Mouse (Mus musculus) left cerebral cortex, postnatal 10 days (tissue): Measurements from ENCODE around the gene Dnah7b. TPM values are rescaled to one million over a fixed set of nuclear protein-coding genes. Genes with fewer than 3 reads are reported as not detected.
"Not testable (repeated sequence)": the region's sequence is repeated elsewhere in the genome, so short reads cannot be mapped to it uniquely, and the experiment has no call there.

Experiments used
- DNase-seq, 2 experiments: peaks; one replicate each; pipeline ENCODE4 v3.0.0; 2021 to 2022; ENCODE audit warnings: low spot score in 2 of 2, mixed read lengths in 1 of 2; ENCODE audit errors: extremely low spot score in 1 of 2
- intact Hi-C: fragments of 180-260 bp; cut with DNase I; formaldehyde crosslinking; loops from one replicate; pipeline ENCODE4 v1.15.1; 2025
- total RNA-seq, 2 experiments: library from RNA; stranded (reverse); gene quantifications; 2 replicates each; pipeline ENCODE4 v1.2.3; 2021

Gene Dnah7b
- total RNA-seq, 2 experiments from 2014 or later: 1.6 to 2.2 TPM

GRCm38 (mm10) chr1:46278057-46278910 is 212.2 kb downstream of the Dnah7b start:
- not testable (repeated sequence) for DNase-seq

GRCm38 (mm10) chr1:46278911-46279565 is 212.9 kb downstream of the Dnah7b start:
- intact Hi-C loops: not testable (repeated sequence)

More at GRCm38 (mm10) chr1:46278057-46278910, 212.2 kb downstream of the Dnah7b start:
- intact Hi-C loops: not testable (repeated sequence)

GRCm38 (mm10) chr1:46294451-46294850 is 228.3 kb downstream of the Dnah7b start:
- intact Hi-C loops, DNase-seq: not testable (repeated sequence)

More at GRCm38 (mm10) chr1:46278911-46279565, 212.9 kb downstream of the Dnah7b start:
- not testable (repeated sequence) for DNase-seq

- DNase-seq, intact Hi-C loops: not testable (repeated sequence)
These were observed 259.8 kb downstream of the Dnah7b start for GRCm38 (mm10) chr1:46325942-46326341.

- intact Hi-C loops, DNase-seq: not testable (repeated sequence)
These were observed 279.2 kb downstream of the Dnah7b start for GRCm38 (mm10) chr1:46345301-46345700.

- DNase-seq, intact Hi-C loops: not testable (repeated sequence)
These were observed 314.5 kb downstream of the Dnah7b start for GRCm38 (mm10) chr1:46380641-46381040.

- intact Hi-C loops, DNase-seq: not testable (repeated sequence)
These were observed 328.7 kb downstream of the Dnah7b start for GRCm38 (mm10) chr1:46394681-46395297.

GRCm38 (mm10) chr1:46408324-46409115 is 342.4 kb downstream of the Dnah7b start:
- DNase-seq: no peak
- intact Hi-C loops: no loop called here

- not testable (repeated sequence) for DNase-seq
- intact Hi-C loops: loop anchor here (5.0 kb wide), 1 partner anchor 347 kb away; the partner anchor contains the start of gene Dnah7b
These were observed 348.7 kb downstream of the Dnah7b start for GRCm38 (mm10) chr1:46414798-46415197.

- intact Hi-C loops: loop anchor here (5.0 kb wide), 1 partner anchor 350 kb away; the partner anchor contains the start of gene Dnah7b
- DNase-seq: not testable (repeated sequence)
These were observed 350.8 kb downstream of the Dnah7b start for GRCm38 (mm10) chr1:46416946-46417345.

GRCm38 (mm10) chr1:46418966-46419365 is 352.9 kb downstream of the Dnah7b start:
- intact Hi-C loops: loop anchor here (5.0 kb wide), 1 partner anchor 352 kb away; the partner anchor contains the start of gene Dnah7b
- not testable (repeated sequence) for DNase-seq

Other genes starting within 250 kb of the Dnah7b start
- gene Gm5269, start 176.0 kb upstream of the Dnah7b start, total RNA-seq: not detected
- gene Slc40a1, start 139.8 kb upstream of the Dnah7b start, total RNA-seq: 10 to 100 TPM; 16.4 to 25.5 TPM